Mouse (Mus musculus) heart, adult 18-20 months (tissue): ENCODE measurements around the gene Map3k7. TPM values are rescaled to one million over a fixed set of nuclear protein-coding genes. Genes with fewer than 3 reads are reported as not detected.

Experiments
- DNase-seq, 2 experiments: peaks; one replicate each; pipeline ENCODE4 v3.0.0; 2021 to 2022; ENCODE audit warnings: mixed read lengths in 1 of 2
- total RNA-seq, 2 experiments: library from RNA; stranded (reverse); gene quantifications; 2 replicates each; pipeline ENCODE4 v1.2.3; 2021

Map3k7 gene
- total RNA-seq, 2 experiments from 2014 or later, result 52.7 to 58.9 TPM

DNA sequence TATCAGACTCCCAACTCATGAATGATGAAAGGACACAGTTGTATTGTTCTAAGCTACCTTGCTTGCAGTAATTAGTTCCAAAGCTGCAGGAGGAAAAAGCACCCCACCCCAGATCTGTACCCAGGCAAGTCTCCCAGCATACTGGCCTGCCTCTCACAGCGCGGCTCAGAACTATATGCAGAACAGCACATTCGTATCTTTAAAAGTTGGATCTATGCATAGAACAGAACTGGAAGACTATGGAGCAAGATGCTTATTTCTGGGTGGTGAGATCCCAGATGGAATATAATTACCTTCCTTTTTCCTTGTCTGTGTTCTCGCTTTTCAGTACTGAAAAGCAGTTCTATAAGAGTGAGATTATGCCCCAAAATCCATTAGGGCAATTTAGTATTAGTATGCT lies 96.8 kb downstream of the Map3k7 start:
- no peak for DNase-seq

DNA sequence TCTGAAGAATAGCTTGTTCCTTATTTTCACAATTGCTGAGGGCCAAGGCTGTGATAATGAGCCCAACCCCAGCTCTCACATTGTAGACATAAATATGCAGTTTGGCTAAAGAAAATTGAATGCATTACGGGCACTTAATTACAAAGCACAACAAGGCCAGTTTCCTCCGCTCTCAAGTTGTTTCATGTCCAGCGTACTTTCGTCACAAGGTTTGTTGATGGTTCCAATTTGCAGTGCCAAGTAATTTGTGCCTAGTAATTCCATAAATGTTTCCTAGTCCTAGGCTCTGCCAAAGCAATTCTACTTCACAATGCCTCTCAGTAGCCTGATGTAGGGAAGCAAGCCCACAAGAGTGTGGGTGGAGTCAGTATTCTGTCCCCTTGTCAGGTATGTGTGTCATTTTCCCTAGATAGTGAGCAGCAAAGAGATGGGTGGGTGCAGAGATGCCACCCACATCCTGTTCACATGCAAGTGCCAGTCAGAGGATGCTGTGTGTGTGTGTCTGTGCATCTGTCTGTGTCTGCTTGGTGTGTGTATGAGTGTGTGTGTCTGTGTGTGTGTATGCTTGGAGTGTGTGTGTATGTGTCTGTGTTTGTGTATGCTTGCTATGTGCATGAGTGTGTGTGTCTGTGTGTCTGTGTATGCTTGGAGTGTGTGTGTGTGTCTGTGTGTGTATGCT lies 98.6 kb downstream of the Map3k7 start:
- no peak for DNase-seq

DNA sequence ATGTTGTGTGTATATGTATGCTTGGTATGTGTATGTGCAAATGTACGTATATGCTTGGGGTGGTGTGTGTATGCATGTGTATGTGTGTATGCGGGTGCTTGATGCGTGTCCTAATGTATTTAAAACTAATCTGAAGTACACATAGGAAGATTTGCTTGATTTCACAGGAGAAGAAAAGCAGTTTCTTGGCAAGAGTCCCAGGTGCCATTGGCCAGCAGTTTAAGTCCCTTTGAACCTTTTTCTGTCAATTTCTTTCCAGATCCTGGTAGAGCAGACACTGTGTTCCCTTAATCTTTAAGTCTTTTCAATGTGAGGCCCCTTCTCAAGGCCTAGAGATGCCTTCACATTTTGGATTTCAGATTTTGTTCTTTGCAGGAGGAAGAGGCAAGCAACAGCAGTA lies 99.4 kb downstream of the Map3k7 start:
- no peak for DNase-seq
